Mouse (Mus musculus) common myeloid progenitor, adult 5-6 weeks (primary cell): ENCODE results near the gene Eef1akmt4. TPM values are rescaled to one million over a fixed set of nuclear protein-coding genes. Genes with fewer than 3 reads are reported as not detected.

Experiments
- ATAC-seq: replicated peaks from 2 replicates; pipeline ENCODE4 v1.8.0; 2016; ENCODE audit warnings: low read depth, mild to moderate bottlenecking, moderate TSS enrichment, inconsistent platforms; ENCODE audit not compliant: poor library complexity, severe bottlenecking
- total RNA-seq: library from RNA; stranded (forward); fragments of 200-1000, 187-1606 nt; gene quantifications from 2 replicates; pipeline ENCODE4 v1.2.3, GENCODE M21; 2017

Gene Eef1akmt4
- 6.1 and 12.1 TPM in 2 replicates for total RNA-seq

GRCm38 (mm10) chr16:20611357-20612227 is at the start of gene Eef1akmt4, which contains the start of the genes Gm49333 and Alg3:
TSS of gene Eef1akmt4 (plus strand) at chr16:20611593.
TSS of gene Gm49333 (plus strand) at chr16:20611610.
TSS of gene Alg3 (minus strand) at chr16:20611735.
- peak; percentile 93 for ATAC-seq

GRCm38 (mm10) chr16:20565075-20565474 is 46.3 kb upstream of the Eef1akmt4 start:
- no peak for ATAC-seq

GRCm38 (mm10) chr16:20589366-20589938 is 21.9 kb upstream of the Eef1akmt4 start, which contains the start of gene Vwa5b2:
TSS of gene Vwa5b2 (plus strand) at chr16:20589471.
- ATAC-seq = peak; percentile 4; the same call in 1 of the 2 replicates

GRCm38 (mm10) chr16:20589939-20590679 is 21.3 kb upstream of the Eef1akmt4 start:
- ATAC-seq = 0 out of 2 replicates have a peak, but pooled peaks have one; percentile 23

GRCm38 (mm10) chr16:20590680-20591038 is 20.7 kb upstream of the Eef1akmt4 start:
- ATAC-seq = no peak

- ATAC-seq = no peak
Measured at GRCm38 (mm10) chr16:20591076-20591705, 20.2 kb upstream of the Eef1akmt4 start.

GRCm38 (mm10) chr16:20595060-20595673 is 16.2 kb upstream of the Eef1akmt4 start:
- peak; percentile 37 for ATAC-seq

GRCm38 (mm10) chr16:20595737-20596136 is 15.7 kb upstream of the Eef1akmt4 start:
- no peak for ATAC-seq

- ATAC-seq = no peak
Measured at GRCm38 (mm10) chr16:20596687-20597441, 14.5 kb upstream of the Eef1akmt4 start.

- no peak for ATAC-seq
Measured at GRCm38 (mm10) chr16:20600511-20600910, 10.9 kb upstream of the Eef1akmt4 start.

GRCm38 (mm10) chr16:20604705-20605104 is 6.7 kb upstream of the Eef1akmt4 start:
- ATAC-seq = no peak

GRCm38 (mm10) chr16:20610501-20611356 is 664 bp upstream of the Eef1akmt4 start:
- ATAC-seq = peak; percentile 80

GRCm38 (mm10) chr16:20619541-20620398 is 8.4 kb downstream of the Eef1akmt4 start:
- peak; percentile 54 for ATAC-seq

GRCm38 (mm10) chr16:20620399-20620735 is 9.0 kb downstream of the Eef1akmt4 start:
- ATAC-seq = no peak

- ATAC-seq = no peak
Measured at GRCm38 (mm10) chr16:20620751-20621190, 9.4 kb downstream of the Eef1akmt4 start.

GRCm38 (mm10) chr16:20621191-20621990 is 10.0 kb downstream of the Eef1akmt4 start, which contains the start of gene Camk2n2:
TSS of gene Camk2n2 (minus strand) at chr16:20621287.
- peak; percentile 15; the same call in 1 of the 2 replicates for ATAC-seq
